Mouse (Mus musculus) lung, postnatal 36 days (tissue): ENCODE results near the gene Upk3b.

Source experiments
- DNase-seq: peaks from one replicate; pipeline ENCODE4 v3.0.0; 2022; ENCODE audit warnings: mixed read lengths

Gene Upk3b

GRCm38 (mm10) chr5:136038258-136039214, at the start of gene Upk3b:
Gene Upk3b, plus strand, starts transcription at chr5:136038496.
- peak; percentile 14 for DNase-seq

- DNase-seq: peak; percentile 43
These were observed 47.7 kb upstream of the Upk3b start for GRCm38 (mm10) chr5:135990601-135991000.

GRCm38 (mm10) chr5:135993381-135993965, 44.8 kb upstream of the Upk3b start:
- no peak for DNase-seq

GRCm38 (mm10) chr5:135994335-135994724, 44.0 kb upstream of the Upk3b start:
- no peak for DNase-seq

GRCm38 (mm10) chr5:135994725-135995687, 43.3 kb upstream of the Upk3b start, which contains the start of gene Dtx2:
Gene Dtx2, plus strand, starts transcription at chr5:135994800.
- peak; percentile 96 for DNase-seq

- DNase-seq: no peak
These were observed 42.1 kb upstream of the Upk3b start for GRCm38 (mm10) chr5:135996162-135996561.

- DNase-seq: no peak
These were observed 37.1 kb upstream of the Upk3b start for GRCm38 (mm10) chr5:136001222-136001621.

- DNase-seq: peak; percentile 60
These were observed 36.0 kb upstream of the Upk3b start for GRCm38 (mm10) chr5:136002325-136002724.

GRCm38 (mm10) chr5:136002751-136003151, 35.5 kb upstream of the Upk3b start:
- no peak for DNase-seq

- DNase-seq: no peak
These were observed 33.8 kb upstream of the Upk3b start for GRCm38 (mm10) chr5:136004537-136004936.

GRCm38 (mm10) chr5:136007745-136008144, 30.6 kb upstream of the Upk3b start:
- DNase-seq: no peak

- no peak for DNase-seq
These were observed 23.4 kb upstream of the Upk3b start for GRCm38 (mm10) chr5:136014877-136015276.

GRCm38 (mm10) chr5:136015586-136015985, 22.7 kb upstream of the Upk3b start:
- DNase-seq: no peak

- DNase-seq: peak; percentile 61
These were observed 22.1 kb upstream of the Upk3b start for GRCm38 (mm10) chr5:136016014-136016876.

- DNase-seq: no peak
These were observed 21.0 kb upstream of the Upk3b start for GRCm38 (mm10) chr5:136017262-136017661.

- DNase-seq: no peak
These were observed 19.6 kb upstream of the Upk3b start for GRCm38 (mm10) chr5:136018726-136019125.

GRCm38 (mm10) chr5:136019907-136020306, 18.4 kb upstream of the Upk3b start:
- DNase-seq: peak; percentile 40

- DNase-seq: no peak
These were observed 12.6 kb upstream of the Upk3b start for GRCm38 (mm10) chr5:136025712-136026111.

- no peak for DNase-seq
These were observed 11.4 kb upstream of the Upk3b start for GRCm38 (mm10) chr5:136026859-136027258.

- peak; percentile 60 for DNase-seq
These were observed 10.5 kb upstream of the Upk3b start for GRCm38 (mm10) chr5:136027612-136028311.

- DNase-seq: no peak
These were observed 3.4 kb upstream of the Upk3b start for GRCm38 (mm10) chr5:136034868-136035267.
